Mouse (Mus musculus) hindbrain, embryonic 12.5 days (tissue): ENCODE measurements at regions not wholly inside any gene's neighbourhood (a gene's known extent, or its start where the extent isn't known, plus 50 kb on each side); places are given as distances from the start of the nearest gene placed in this dataset.

Experiments
- ATAC-seq: fragments of 200-750 bp; cut with Nextera tagmentation; 2 replicates; pipeline ENCODE4 v1.8.0; 2017; ENCODE audit warnings: moderate TSS enrichment; ENCODE audit not compliant: low FRiP score
- H3K27ac ChIP-seq: fragments of 300-500 bp; sonication (generic); 2 replicates; pipeline ENCODE4 v1.5.1; 2016; ENCODE audit warnings: mild to moderate bottlenecking
- H3K27me3 ChIP-seq: fragments of 300-500 bp; sonication (generic); 2 replicates; pipeline ENCODE4 v1.6.1; 2016; ENCODE audit warnings: mild to moderate bottlenecking
- H3K36me3 ChIP-seq: fragments of 300-500 bp; sonication (generic); 2 replicates; pipeline ENCODE4 v1.6.1; 2016; ENCODE audit warnings: mild to moderate bottlenecking
- H3K4me1 ChIP-seq: fragments of 300-500 bp; sonication (generic); 2 replicates; pipeline ENCODE4 v1.6.1; 2016
- H3K4me2 ChIP-seq: fragments of 300-500 bp; sonication (generic); replicated peaks from 2 replicates; pipeline ENCODE4 v1.6.1; 2016; ENCODE audit warnings: mild to moderate bottlenecking
- H3K4me3 ChIP-seq: fragments of 300-500 bp; sonication (generic); 2 replicates; pipeline ENCODE4 v1.5.1; 2016; ENCODE audit warnings: mild to moderate bottlenecking
- H3K9ac ChIP-seq: fragments of 300-500 bp; sonication (generic); 2 replicates; pipeline ENCODE4 v1.6.1; 2016; ENCODE audit warnings: mild to moderate bottlenecking, moderate library complexity
- H3K9me3 ChIP-seq: fragments of 300-500 bp; sonication (generic); replicated peaks from 2 replicates; pipeline ENCODE4 v1.6.1; 2016; ENCODE audit warnings: mild to moderate bottlenecking
- WGBS: fragments of 180-500 bp; shearing (Covaris S2); methylation state at CpG from one replicate; pipeline ENCODE4 v1.1.7; 2016; 5-methylcytosine and 5-hydroxymethylcytosine counted together

- H3K4me2 ChIP-seq, result no peak overlapping the region
- H3K27me3 ChIP-seq, result no peaks in the 10 kb centered on the region
- 45% methylated on average over 2 of the region's 2 CpGs for WGBS
- no peak overlapping the region for H3K4me3 ChIP-seq
- ATAC-seq, result no peak
- no peak overlapping the region for H3K9ac ChIP-seq
- no peaks in the 10 kb centered on the region for H3K4me1 ChIP-seq
- H3K9me3 ChIP-seq, result no peaks in the 10 kb centered on the region
- H3K36me3 ChIP-seq, result no peaks in the 10 kb centered on the region
- no peak overlapping the region for H3K27ac ChIP-seq
Observed at GRCm38 (mm10) chrX:131818397-131818796, 1870.4 kb downstream of the Pcdh19 start.

DNA sequence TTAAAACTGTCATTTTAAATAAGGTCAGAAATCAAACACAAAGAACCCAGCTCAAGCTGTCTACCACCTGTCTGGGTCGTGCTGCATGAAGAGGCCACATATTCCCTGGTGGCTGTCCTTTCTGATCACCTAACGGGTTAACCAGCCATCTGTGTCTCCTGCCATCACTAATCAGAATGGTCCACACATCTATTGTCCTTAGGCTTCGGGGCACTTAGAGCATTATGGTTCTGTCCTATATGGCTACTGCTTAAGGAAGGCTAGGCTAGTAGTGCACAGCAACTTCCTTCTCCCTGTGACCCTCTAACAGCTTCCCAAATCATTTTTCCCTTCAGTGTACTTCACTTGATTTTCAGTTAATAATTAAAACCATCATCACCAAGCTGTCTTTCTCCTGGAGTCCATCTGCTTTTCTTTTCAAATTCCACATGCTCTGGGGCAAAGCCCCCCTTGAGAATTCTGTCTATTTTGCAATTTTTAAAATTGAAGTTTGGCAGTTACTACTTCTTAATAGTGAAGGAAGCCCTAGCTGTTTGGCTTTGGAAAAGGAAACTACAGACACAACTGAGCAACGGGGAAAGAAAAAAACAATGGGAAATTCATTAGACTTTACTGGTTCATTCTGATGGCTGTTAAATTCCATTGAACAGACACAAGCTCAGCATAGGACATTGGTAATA is 1914.6 kb downstream of the Pcdh19 start:
- 58% methylated on average over 4 of the region's 4 CpGs for WGBS
- H3K4me2 ChIP-seq, result no peak overlapping the region
- no peak overlapping the region for H3K4me3 ChIP-seq
- H3K9me3 ChIP-seq, result no peaks in the 10 kb centered on the region
- no peak overlapping the region for H3K27ac ChIP-seq
- peak; percentile 67 for ATAC-seq
- no peaks in the 10 kb centered on the region for H3K4me1 ChIP-seq
- no peaks in the 10 kb centered on the region for H3K27me3 ChIP-seq
- no peaks in the 10 kb centered on the region for H3K36me3 ChIP-seq
- no peak overlapping the region for H3K9ac ChIP-seq
